Mouse (Mus musculus) bone marrow macrophage, adult 2 months (primary cell): ENCODE data around the gene Parm1. TPM values are rescaled to one million over a fixed set of nuclear protein-coding genes. Genes with fewer than 3 reads are reported as not detected.

Source experiments
- H3K27ac ChIP-seq: 2 replicates; pipeline ENCODE4 v1.5.1; 2012; ENCODE audit warnings: low read depth, low read length; ENCODE audit not compliant: insufficient read depth
- H3K4me1 ChIP-seq: 2 replicates; pipeline ENCODE4 v1.6.1; 2012; ENCODE audit warnings: low read length; ENCODE audit not compliant: control insufficient read depth, insufficient read depth
- H3K4me3 ChIP-seq: 2 replicates; pipeline ENCODE4 v1.5.1; 2012; ENCODE audit warnings: mild to moderate bottlenecking, low read length, moderate library complexity; ENCODE audit not compliant: insufficient read depth
- CTCF ChIP-seq: IDR thresholded peaks from 2 replicates; pipeline ENCODE4 v1.5.1; 2012; ENCODE audit warnings: low read depth, mild to moderate bottlenecking, low read length, moderate library complexity
- POLR2A ChIP-seq: IDR thresholded peaks from 2 replicates; pipeline ENCODE4 v1.6.1; 2012; ENCODE audit warnings: mild to moderate bottlenecking, low read depth, low read length, borderline replicate concordance
- polyA plus RNA-seq: library from polyadenylated mRNA; stranded (reverse); fragments of >200 nt; gene quantifications from 2 replicates; pipeline ENCODE4 v1.2.4, GENCODE M21; 2012; ENCODE audit not compliant: missing spikeins, insufficient read depth, insufficient read length

Gene Parm1
- polyA plus RNA-seq, 1 experiment: not detected

GRCm38 (mm10) chr5:91566591-91566990, 49.2 kb downstream of the Parm1 start:
- H3K4me3 ChIP-seq: no peak overlapping the region
- no peak overlapping the region for H3K27ac ChIP-seq
- TF ChIP-seq POLR2A (no peak), CTCF (no peak)
- H3K4me1 ChIP-seq: no peaks in the 10 kb centered on the region

- Histone ChIP-seq H3K27ac (no peak overlapping the region), H3K4me3 (no peak overlapping the region), H3K4me1 (no peaks in the 10 kb centered on the region)
- TF ChIP-seq CTCF (no peak), POLR2A (no peak)
These were observed 56.8 kb downstream of the Parm1 start for GRCm38 (mm10) chr5:91574211-91574610.

DNA sequence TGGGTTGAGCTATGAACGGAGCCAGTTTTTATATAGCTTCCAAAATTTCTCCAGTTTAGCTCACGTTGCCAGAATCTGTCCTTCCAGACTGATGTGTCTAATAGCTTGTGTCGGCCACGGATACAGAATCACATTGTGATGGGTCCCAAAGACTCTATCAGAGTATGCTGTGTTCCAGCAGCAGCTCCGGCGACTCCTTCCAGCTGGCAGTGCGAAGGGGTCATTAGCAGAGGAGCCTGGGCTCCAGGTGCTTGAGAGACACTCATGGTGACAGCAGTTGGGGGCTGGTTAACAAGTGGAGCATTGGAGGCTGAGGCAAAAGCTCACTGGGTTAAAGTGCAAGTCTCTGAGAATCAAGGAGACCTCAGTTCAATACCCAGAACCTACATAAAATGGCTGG, 61.5 kb downstream of the Parm1 start:
- TF ChIP-seq CTCF (no peak), POLR2A (no peak)
- no peak overlapping the region for H3K27ac ChIP-seq
- H3K4me1 ChIP-seq: no peaks in the 10 kb centered on the region

GRCm38 (mm10) chr5:91581799-91582198, 64.4 kb downstream of the Parm1 start:
- no peak overlapping the region for H3K4me3 ChIP-seq
- no peak for TF ChIP-seq POLR2A
- TF ChIP-seq CTCF: no peak

More for the DNA sequence above, 61.5 kb downstream of the Parm1 start:
- H3K4me3 ChIP-seq: no peak overlapping the region

DNA sequence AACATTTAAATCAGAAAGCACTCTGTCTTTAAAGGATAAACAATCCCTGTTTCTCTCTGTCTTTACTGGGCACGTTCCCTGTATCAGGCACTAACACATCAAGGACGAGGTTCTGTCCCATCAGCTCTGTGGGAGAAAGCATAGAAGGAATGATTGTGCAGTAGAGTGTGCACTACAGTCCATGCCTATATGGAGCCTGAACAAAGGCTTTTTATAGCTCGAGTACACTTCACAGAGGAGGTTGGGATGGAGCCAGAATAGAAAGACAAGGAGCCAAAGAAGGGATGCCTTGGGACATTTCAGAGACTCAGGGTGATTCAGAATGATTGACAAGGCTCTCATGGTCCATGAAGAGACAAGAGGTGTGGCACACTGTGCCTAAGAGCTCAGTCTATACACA, 68.8 kb downstream of the Parm1 start:
- TF ChIP-seq CTCF (no peak), POLR2A (no peak)
- Histone ChIP-seq H3K27ac (no peak overlapping the region), H3K4me1 (no peaks in the 10 kb centered on the region), H3K4me3 (no peak overlapping the region)

More at GRCm38 (mm10) chr5:91581799-91582198, 64.4 kb downstream of the Parm1 start:
- H3K4me1 ChIP-seq: no peaks in the 10 kb centered on the region
- no peak overlapping the region for H3K27ac ChIP-seq

DNA sequence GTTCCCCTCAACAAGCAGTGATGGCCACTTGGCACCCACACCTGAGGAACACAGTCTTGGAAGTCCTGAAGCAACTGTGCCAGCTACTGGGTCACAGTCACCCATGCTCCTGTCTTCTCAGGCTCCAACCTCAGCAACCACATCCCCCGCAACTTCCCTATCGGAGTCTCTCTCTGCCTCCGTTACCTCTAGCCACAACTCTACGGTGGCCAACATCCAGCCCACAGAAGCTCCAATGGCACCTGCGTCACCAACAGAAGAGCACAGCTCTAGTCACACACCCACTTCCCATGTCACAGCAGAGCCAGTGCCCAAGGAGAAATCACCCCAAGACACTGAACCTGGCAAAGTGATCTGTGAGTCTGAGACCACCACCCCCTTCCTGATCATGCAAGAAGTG, 76.7 kb downstream of the Parm1 start:
- Histone ChIP-seq H3K27ac (no peak overlapping the region), H3K4me3 (no peak overlapping the region), H3K4me1 (no peaks in the 10 kb centered on the region)
- TF ChIP-seq POLR2A (no peak), CTCF (no peak)

DNA sequence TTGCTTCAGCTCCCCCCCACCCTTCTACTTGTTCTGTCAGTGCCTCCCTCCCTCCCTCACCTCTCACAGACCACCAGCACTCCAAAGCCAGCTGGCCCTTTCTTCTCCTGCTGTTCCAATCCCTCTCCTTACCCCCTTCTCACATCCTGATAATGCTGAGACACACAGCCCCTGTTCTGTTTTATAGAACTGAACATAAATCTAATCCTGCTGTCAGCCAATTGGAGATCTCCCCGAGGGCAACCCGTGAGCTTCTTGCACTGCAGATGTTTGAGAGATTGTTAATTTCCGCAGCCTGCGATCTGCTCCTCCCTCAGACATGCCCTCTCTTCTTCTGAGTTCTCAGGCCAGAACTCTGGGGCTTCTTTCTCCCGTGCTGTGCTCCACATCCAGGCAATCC, 79.8 kb downstream of the Parm1 start:
- H3K4me3 ChIP-seq: no peak overlapping the region
- TF ChIP-seq CTCF: no peak
- no peaks in the 10 kb centered on the region for H3K4me1 ChIP-seq
- H3K27ac ChIP-seq: no peak overlapping the region

GRCm38 (mm10) chr5:91599801-91600200, 82.4 kb downstream of the Parm1 start:
- TF ChIP-seq POLR2A: no peak
- TF ChIP-seq CTCF: no peak
- no peak overlapping the region for H3K27ac ChIP-seq

GRCm38 (mm10) chr5:91603347-91603746, 85.9 kb downstream of the Parm1 start:
- no peak overlapping the region for H3K27ac ChIP-seq
- no peak for TF ChIP-seq CTCF
- TF ChIP-seq POLR2A: no peak
- H3K4me3 ChIP-seq: no peak overlapping the region
- H3K4me1 ChIP-seq: no peaks in the 10 kb centered on the region

More at GRCm38 (mm10) chr5:91599801-91600200, 82.4 kb downstream of the Parm1 start:
- Histone ChIP-seq H3K4me3 (no peak overlapping the region), H3K4me1 (no peaks in the 10 kb centered on the region)

DNA sequence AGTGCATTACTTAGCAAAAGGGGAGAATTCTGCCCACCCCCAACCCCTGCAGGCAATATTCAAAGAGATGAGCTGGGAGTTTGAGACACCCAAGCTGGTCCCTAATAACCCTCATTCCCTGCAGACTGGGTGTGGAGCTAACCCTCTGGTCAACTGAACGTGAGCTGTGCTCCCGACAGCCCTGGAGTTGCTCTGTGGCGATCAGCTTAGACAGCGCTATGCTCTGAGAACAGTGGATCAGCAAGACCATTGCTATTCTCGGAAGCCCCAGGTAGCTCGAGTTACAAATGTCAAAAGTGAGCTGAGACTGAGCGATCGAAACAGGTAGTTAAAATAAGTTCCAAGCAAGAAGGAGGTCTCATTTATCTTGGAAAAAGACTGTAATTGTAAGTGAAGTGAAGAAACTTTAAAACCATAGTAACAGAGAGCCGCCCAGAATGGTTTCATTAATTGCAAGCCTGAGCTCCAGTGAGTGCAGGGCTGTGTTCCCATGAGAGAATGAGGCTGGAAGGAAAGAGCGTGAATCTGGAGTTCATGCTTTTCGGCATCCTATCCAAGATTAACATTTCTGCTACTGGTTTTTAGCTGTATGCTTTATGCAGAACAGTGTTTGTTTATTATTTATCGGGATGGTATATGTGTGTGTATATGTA, 86.5 kb downstream of the Parm1 start:
- Histone ChIP-seq H3K27ac (no peak overlapping the region), H3K4me3 (no peak overlapping the region), H3K4me1 (no peaks in the 10 kb centered on the region)
- TF ChIP-seq POLR2A (no peak), CTCF (no peak)

GRCm38 (mm10) chr5:91607234-91607633, 89.8 kb downstream of the Parm1 start:
- Histone ChIP-seq H3K27ac (no peak overlapping the region), H3K4me1 (peaks cover 3% of the 10 kb centered on the region), H3K4me3 (no peak overlapping the region)
- TF ChIP-seq CTCF (no peak), POLR2A (no peak)
